Mouse (Mus musculus) gastrocnemius, postnatal 10 days (tissue): Measurements from ENCODE around the gene Etv2. TPM values are rescaled to one million over a fixed set of nuclear protein-coding genes. Genes with fewer than 3 reads are reported as not detected.

Experiments
- DNase-seq: peaks from one replicate; pipeline ENCODE4 v3.0.0; 2021; ENCODE audit warnings: mixed read lengths
- total RNA-seq, 2 experiments: library from RNA; stranded (reverse); gene quantifications; 2 replicates each; pipeline ENCODE4 v1.2.3; 2021

The Etv2 gene
- total RNA-seq, 2 experiments from 2014 or later: not detected

DNA sequence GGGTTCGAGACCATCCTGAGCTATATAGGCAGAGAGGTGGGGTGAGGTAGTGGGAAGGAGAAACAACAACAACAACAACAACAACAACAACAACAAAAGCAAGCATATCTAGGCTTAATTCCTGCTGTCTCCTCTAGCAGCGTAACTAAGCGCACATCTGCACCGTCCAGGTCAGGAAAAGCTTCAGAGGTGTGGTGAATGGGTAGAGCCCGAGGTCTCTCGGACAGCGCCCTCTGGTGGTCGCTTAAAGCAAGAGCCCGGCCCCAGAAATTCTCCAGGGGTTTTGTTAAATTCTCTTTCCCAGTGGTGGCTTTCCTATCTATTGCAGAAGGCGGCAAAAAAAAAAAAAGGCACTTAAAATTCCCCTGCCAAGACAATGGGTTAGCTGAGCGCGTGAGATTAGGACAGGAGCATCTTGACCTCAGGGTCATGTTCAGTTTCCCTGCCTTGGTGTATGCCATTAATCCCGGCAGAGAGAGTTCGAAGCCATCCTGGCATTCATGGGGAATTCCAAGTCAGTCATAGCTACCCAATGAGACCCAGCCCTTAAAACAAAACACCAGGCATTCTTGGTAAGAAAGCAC lies 22.0 kb downstream of the Etv2 start:
- peak; percentile 66 for DNase-seq

DNA sequence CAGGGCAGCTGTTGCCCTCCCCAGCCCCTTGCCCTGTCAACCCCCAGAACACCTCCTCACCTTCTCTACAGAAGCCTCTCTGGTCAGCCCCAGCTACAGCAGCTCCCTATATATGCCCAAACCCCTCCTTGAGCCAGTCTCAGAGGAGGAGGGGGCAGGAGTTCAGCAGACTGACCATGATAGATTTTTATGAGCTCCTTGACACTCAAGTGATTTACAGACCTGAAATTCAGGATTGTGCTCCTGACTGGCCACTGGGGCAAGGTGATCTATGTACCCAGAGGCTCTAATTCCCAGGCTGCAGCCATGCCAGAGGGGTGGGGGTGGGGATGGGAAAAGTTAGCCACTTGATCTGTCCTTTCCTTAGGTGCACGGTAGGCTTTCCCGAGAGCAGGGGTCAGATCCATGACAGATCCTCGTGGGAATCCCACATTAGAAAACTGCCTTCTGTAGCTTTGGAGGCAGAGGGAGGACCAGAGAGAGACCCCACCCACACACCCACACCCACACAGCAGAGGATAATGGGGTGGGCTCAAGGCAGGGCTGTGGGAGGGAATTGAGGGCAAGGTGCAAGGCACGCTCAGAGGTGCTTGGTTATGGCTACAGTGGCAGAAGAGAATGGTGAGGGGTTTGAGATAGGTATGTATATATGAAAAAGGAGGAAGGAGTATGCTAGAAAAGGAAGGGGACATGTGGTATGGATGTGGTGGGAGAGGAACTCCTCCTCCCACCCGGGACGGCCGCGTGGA lies 22.8 kb downstream of the Etv2 start, which contains the start of gene Upk1a:
Gene Upk1a, minus strand, starts transcription at position 194 of the 749 bp plus-strand sequence.
- DNase-seq: no peak

DNA sequence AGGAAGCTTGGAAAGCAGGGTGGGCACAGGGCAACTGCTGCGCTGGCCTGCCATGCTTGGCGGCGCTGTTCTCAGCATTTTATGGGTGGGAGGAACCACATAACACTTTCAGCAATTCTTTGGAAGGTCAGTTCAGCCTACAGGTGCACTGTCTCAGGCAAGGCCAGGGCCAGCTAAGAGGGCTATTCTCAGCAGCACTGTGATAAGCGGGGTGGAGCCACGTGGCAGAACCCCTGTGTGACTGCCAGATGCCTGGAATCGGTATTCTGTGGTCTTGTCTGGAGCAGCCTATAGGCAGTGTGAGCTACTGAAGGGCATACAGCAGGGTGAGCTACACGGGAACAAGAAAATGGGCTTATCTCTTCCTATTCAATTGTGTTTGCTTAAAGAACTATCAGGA lies 25.6 kb downstream of the Etv2 start:
- DNase-seq: no peak

DNA sequence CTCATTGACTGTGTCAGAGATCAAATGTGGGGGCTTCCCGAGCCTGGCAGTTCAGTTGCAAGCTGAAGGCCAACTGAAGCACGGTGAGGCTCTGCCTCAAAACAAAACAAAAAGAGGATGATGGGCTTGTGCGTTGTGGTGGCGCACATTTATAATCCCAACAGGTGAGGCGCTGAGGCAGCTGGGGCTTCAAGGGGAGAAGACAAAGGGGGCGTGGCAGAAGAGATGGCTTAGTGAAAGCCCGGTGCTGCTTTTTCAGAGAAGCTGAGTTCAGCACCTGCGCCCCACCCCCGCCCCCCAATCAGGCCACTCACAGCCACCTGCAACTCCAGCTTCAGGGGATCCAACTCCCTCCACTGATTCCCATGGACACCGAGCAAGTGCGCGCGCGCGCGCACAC lies 27.2 kb downstream of the Etv2 start:
- no peak for DNase-seq

DNA sequence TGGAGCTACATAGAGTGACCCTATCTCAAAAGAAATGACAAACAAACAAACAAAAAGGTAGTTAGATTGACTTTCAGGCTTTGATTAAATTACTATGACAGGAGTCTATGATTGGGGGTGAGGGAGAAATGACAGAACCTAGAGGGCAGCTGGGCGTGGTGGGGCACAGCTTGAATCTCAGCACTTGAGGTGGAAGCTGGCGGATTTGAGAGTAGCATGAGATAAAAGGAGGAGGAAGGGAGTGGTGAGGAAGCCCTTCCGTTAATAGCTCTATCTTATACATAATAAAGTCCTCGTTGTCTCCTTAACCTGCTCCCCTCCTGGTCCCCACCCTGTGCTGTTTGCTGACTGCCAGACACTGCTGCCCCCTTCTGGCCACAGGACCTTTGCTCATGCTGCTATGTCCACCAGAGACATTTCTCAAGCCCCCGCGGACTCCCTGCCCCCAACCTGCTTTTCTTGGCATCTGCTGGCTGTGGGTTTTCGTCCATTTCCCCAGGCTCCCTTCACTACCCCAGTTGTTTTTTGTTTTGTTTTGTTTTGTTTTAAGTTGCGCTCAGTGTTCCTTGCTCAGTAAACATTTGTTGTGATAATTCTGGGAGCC lies 27.8 kb downstream of the Etv2 start:
- DNase-seq: peak; percentile 47

DNA sequence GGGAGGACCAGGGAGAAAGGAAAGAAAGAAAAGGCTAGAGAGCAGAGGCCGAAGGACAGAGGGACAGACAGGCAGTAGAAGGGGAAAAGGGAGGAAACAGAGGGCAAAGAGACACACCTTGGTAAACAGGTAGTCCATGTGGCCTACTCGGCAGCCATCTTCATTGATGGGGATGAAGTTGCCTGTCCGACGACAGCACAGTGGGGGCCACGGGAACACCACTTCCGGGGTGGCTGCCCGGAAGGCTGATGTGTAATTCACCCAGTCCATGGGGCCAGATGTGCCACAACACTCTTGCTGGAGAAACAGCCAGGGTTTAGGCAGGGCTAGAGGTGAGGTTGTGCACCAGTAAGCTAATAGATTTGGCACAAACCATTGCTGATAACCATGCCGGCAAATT lies 30.7 kb downstream of the Etv2 start:
- no peak for DNase-seq

DNA sequence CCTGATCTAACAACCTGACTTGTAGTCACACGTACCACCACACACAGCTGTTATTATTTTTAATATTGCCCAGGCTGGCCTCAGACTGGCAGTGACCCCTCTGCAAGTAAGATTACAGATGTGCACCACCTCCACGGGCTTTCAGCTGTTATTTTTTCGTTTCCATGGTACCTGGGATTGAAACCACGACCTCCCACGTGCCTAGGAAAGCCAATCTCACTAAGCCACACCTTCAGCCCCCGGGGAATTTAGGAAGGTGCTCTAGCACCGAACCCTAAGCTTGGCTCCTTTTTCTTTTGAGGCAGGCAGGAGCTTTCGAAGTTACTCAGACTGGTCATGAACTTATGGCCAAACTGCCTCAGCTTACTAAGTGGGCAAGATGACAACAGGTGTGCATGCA lies 31.2 kb downstream of the Etv2 start:
- DNase-seq: no peak

DNA sequence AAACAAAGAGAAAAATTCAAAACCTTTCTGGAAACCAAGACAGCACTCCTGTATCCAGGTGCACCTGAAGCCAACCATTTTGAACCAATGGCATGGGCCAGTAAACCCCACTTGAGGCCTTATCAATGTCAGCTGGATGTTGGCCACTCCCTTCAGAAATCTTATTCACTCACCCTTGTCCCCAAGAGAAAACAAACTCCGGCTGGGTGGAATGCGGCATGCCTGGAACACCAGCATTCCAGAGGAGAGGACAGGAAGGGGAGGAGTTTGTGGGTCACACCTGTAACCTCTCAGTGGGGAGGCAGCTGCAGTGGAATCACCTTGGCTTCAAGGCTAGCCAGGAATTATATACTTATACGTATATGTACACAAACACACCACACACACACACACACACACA lies 33.1 kb downstream of the Etv2 start:
- DNase-seq: no peak

DNA sequence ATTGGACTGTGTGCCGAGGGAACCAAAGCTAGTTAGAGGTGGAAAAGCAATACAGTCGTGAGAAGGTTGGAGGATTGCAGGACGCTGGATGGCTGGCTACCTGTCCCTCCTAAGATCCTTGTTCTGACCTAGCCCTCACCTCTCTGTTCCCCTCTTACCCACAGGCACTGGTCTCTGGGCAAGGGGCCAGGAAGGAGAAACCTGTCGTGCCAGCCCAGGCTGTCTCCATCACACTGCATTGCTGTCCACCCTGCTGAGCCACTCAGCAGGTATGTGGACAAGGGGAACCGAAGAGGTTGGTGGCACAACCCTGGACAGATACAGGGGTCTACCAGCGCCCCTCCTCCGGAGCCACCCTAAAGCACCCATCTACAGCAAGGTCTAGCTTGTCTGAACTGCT lies 35.0 kb downstream of the Etv2 start:
- no peak for DNase-seq

DNA sequence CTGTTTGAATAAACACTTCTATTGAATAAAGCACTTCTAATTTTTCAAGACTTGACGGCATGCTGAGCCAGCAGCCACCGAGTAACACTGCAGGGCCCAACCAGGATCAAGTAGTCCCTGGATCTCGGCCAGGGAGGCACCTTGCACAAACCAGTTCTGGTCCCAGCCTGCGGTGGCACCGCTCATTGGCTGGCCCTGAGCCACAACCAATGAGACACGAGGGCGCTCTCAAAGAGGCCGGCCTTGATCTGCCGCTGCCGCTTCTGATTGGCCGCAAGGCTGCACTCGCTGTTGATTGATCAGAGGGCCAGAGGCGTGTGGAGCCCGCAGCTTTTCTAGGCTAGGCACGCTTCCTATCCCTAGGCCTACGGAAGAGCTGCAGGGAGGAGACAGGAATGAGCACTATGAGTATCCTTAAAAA lies 35.7 kb downstream of the Etv2 start:
- peak; percentile 85 for DNase-seq

DNA sequence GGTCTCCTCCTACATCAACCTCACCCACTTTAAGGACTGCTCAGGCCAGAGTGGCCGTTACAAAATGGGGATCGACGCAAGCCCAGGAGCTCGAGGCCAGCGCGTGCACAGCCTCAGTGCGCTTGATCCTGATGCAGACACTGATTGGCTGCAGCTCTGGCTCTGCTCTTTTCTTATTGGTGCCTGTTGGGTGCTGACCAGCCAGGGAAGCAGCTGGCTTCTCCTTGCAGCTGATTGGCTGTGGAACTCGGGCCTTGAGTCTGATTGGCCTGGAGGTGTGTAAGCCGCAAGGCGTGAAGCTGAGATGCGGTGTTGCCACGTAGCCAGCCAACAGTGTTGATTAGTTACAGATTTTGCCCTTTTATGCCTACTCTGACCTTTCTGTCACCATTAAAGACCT lies 36.9 kb downstream of the Etv2 start, which contains the start of gene Zbtb32:
Gene Zbtb32, minus strand, starts transcription at position 124 of the 400 bp plus-strand sequence.
- no peak for DNase-seq

DNA sequence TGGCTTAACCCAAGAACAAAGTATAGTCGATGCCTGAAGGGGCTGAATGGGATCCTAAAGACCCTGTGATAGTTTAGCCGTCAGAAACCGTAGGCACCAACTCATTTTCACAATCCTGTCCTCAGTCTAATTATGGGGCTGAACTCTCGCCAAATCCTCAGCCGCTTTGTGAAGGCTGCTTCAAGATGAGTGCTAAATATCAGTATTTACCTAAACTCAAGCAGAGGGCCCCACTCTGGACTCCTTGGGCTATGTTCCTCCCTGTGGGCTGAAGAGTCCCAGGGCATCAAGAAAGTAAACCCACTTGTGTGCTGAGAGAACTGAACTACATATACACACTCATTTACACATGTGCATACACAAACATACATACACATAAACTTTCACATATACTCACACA lies 38.8 kb downstream of the Etv2 start:
- DNase-seq: no peak

DNA sequence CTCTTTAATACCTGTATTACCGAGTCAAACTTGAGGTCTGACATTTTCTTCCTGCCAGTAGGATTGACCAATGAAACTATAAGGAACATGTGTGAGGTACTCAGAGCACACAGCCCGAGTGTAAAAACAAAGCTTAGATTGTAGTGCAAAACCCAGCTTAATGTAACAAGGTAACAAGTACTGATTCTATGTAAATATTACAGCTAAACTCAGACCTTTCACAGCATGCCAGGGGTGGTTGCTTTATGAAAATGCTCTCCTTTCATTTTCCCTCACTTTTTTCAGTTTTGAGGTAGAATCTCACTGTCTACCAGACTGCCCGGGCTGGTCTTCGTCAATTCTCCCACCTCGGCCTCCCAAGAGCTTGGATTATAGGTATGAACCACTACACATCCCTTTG lies 39.6 kb downstream of the Etv2 start:
- no peak for DNase-seq

DNA sequence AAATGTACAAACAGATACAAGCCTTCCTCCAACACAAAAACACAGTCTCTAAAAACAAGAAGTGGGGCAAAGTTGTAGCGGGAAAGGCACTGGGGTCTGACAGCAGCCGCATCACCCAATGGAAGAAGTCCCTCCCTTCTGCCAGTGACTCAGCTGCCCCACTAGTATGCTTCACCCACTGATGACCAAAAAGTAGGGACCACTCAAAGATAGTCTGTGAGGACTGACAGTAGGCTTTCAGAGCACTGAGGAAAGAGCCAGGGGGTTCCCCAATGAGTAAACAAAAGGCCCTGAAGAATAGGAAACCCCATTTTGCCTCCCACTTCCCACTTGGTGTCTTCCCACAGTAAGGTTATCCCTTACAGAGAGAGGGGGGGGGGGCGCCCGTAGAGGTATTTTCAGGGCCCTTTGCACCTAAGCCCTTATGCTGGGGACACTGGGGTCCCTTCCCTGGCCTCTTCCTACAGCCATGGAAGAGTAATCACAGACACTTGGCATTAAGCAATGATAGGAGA lies 41.1 kb downstream of the Etv2 start:
- DNase-seq: no peak

DNA sequence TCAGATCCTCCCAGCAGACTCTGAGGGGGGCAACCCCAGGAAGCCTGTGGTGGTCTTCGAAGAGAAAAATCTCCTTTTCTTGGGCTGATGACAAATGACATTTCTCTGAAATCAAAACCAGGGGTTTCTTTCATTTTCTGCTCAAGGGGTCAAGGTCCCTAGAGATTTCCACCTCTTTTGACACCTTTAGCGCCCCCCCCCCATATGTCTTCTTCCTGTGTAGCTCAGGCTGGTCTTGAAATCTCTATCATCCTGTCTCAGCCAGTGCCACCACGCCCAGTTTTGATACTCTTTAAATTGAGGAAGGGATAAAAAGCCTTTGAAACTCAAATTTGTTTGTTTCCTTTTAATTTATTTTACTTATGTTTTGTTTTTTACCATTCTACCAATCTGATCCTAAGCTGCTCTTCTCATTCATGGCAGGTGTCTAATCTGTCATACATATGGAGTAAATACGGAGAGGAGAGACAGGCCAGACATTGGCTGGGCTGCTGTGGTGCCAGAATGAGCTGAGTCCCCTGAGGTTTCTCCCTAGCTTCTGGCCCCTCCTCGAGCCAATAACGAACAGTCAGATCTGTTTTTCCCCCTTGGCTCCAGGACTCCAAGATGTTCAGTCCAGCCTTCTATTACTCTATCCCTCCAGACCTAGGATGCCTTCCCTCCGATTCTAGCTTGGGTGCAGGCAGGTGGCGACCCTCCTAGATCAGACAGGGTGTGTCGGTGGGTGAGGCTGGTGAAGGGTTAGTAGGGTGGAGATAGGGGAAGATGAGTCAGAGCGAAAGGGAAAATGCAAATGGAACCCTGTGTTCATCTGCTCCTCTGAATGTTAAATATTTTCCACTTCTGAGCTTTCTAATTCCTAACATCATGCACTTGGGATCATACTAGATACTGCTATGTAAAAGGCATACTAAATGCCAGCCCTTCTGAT lies 41.8 kb downstream of the Etv2 start:
- no peak for DNase-seq

DNA sequence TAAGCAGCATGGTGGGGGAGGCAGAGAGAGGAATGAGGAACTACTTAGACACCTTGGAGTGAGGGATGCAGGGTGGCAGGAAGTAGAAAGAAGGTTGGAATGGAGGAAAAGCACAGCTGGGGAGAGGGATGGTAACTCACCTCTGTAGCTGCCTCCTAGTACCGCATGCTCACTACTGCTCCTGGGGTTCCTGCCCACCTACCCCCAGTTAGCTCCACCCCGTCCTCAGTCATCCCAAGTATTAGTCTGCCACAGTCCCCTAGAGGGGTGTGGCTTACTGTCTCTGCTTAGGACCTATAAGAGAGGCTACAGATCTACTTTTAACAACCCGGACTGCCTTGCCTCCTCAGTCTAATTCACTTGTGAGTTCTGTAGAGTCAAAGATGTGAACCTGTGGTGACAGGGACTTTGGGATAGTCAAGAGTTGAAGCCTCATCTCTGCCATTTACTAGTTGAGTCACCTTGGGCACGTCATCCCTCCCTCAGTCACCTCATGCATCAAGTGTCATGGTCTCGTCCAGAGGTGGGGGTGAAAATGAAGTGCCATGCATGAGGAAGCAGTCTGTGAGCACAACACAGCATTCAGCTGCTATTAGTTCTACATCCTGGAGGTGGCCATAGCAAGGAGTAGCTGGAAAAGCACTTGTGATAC lies 42.8 kb downstream of the Etv2 start:
- no peak for DNase-seq

DNA sequence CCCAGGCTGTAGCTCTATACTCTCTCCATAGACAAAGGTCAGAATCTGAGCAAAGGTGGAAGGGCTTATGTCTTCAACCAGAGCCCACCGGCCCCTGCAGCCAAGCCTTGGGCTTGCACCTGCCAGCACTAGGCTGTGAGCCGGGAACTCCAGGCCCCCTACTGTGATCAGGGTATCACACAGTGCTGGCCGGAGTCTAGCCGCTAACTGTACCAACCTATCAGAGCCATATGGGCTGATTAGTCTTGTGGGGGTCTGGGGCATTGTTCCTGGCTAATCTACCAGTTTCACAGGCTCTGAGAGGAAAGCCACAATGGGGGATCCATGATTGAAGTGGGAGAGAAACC lies 44.1 kb downstream of the Etv2 start:
- no peak for DNase-seq

DNA sequence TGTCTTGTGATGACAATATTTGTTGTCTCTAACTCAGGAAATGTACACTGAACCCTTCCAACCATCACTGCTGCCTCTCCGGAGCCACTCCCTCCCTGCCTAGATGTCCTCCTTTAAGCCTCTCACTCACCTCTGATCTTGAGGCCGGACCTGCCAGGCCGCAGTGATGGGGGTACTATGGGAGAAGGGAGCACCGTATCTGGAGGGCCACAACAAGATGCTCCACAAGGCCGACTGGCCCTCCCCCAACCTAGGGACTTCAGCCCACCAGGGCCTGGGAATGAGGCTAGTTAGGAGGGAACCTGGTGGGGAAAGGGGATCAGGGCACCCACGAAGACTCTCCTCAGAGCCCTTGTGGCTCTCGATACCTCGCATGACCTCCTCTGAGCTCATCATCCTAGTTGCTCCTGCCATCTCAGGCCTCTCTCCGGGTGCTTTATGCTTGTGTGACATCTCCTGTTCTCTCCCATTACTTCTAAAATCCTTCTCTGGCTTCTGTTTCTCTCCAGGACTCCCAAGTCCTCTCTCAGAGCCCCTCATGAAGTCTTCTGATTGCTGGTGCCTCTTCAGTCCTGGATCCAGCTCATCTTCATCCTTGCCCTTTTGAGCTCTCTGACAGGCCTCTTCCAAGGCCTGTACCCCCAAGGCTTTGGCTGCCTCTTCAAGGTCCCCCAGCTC lies 44.6 kb downstream of the Etv2 start:
- DNase-seq: no peak

DNA sequence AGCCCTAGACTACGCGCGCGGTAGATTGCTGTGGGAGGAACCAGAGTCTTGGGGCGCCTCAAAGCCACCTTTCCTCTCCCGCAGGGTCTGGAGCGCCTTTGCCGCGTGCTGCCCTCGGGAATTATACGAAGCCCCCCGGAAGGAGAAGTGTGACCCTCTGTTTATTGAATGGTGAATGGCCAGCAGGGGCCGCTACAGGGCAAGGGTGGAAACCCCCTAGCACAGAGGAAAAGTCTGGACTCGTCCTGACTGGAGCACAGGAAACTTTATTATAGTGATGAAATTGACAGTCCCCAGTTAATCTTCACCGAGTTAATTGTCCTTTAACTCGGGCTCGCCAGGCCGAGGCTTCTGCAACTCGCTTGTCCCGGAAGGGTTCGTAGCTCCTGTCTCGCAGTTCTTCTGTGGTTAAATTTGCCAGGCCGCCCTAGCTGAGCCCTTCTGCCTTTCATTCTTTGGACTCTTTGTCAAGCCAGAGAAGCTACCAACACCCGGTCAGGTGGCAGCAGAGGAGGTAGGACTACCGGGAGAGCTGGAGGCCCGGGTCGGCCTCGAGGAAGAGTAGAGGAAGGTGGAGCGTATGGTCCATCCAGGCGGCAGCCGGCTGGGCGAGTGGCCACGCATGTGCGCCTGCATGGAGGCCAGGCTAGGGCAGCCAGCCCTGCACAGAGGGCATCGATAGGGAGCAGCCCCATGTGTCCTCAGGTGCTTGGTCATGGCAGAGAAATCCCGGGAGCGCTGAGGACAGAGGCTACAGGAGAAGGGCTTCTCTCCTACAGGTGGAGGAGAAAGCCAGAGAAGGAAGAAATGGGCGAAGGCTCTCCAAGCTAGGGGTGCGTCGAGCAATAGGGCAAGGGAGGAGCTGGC lies 46.0 kb downstream of the Etv2 start:
- DNase-seq: peak; percentile 90
